Mouse (Mus musculus) myocyte (in vitro differentiated cells): ENCODE results near the gene Camk2d.

Experiments
- CEBPB ChIP-seq: IDR thresholded peaks from 2 replicates; pipeline ENCODE4 v1.6.1; 2011; ENCODE audit warnings: mild to moderate bottlenecking, moderate library complexity; ENCODE audit not compliant: poor library complexity, insufficient read depth, severe bottlenecking
- E2F4 ChIP-seq: IDR thresholded peaks from one replicate; pipeline ENCODE4 v1.6.1; 2011; ENCODE audit warnings: mild to moderate bottlenecking, control low read depth, moderate library complexity; ENCODE audit not compliant: insufficient read depth
- MAX ChIP-seq: IDR thresholded peaks from one replicate; pipeline ENCODE4 v1.6.1; 2011; ENCODE audit warnings: low read depth, mild to moderate bottlenecking, control low read depth
- POLR2A ChIP-seq: IDR thresholded peaks from one replicate; pipeline ENCODE4 v1.6.1; 2011; ENCODE audit warnings: low read depth, mild to moderate bottlenecking, control low read depth, moderate library complexity; ENCODE audit not compliant: insufficient read length
- POLR2AphosphoS2 ChIP-seq: IDR thresholded peaks from one replicate; pipeline ENCODE4 v1.6.1; 2011; ENCODE audit warnings: low read depth, control low read depth; ENCODE audit not compliant: insufficient read length
- SRF ChIP-seq: IDR thresholded peaks from one replicate; pipeline ENCODE4 v1.6.1; 2011; ENCODE audit warnings: low read depth; ENCODE audit not compliant: control insufficient read depth, insufficient read length

DNA sequence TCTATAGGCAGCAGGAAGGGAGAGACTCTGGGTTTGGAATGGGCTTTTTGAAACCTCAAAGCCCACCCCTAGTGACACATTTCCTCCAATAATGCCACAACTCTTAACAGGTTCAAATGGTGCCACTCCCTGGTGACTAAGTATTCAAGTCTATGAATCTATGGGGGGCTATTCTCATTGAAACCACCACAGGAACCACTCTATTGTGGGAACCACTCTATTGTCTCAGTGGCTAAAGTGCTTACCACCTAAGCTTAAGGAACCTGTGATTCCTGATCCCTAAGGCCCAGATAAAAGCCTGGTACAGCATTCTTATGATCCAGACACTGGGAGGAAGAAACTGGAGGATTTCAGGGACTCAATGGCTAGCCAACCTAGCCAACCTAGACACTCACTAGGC, 179.9 kb downstream of the Camk2d start:
- TF ChIP-seq CEBPB (no peak), SRF (no peak), POLR2A (no peak), MAX (no peak), E2F4 (no peak), POLR2AphosphoS2 (no peak)
